Mouse (Mus musculus) neutrophil, adult 5-6 weeks (primary cell): ENCODE results near the gene Tnip1. TPM values are rescaled to one million over a fixed set of nuclear protein-coding genes. Genes with fewer than 3 reads are reported as not detected.

Source experiments
- ATAC-seq: fragments of 151-379, 151-347 bp; 2 replicates; pipeline ENCODE4 v1.8.0; 2017; ENCODE audit warnings: mild to moderate bottlenecking, moderate TSS enrichment; ENCODE audit not compliant: insufficient number of reproducible peaks, poor library complexity, low FRiP score, severe bottlenecking; ENCODE audit errors: extremely low read depth
- total RNA-seq: library from RNA; stranded (forward); fragments of 200-1000 nt; gene quantifications from 2 replicates; pipeline ENCODE4 v1.2.3, GENCODE M21; 2017

The Tnip1 gene
- 54.1 and 58.2 TPM in 2 replicates for total RNA-seq

GRCm38 (mm10) chr11:54962810-54963209, at the start of gene Tnip1:
Gene Tnip1 (minus strand): TSS chr11:54962917.
- ATAC-seq = peak; percentile 50; the same call in 1 of the 2 replicates

GRCm38 (mm10) chr11:55011440-55011839, 48.7 kb upstream of the Tnip1 start:
- ATAC-seq = no peak

- ATAC-seq = no peak
These were observed 45.5 kb upstream of the Tnip1 start for GRCm38 (mm10) chr11:55008230-55008629.

- no peak for ATAC-seq
These were observed 43.0 kb upstream of the Tnip1 start for GRCm38 (mm10) chr11:55005684-55006083.

- ATAC-seq = peak; percentile 54; the same call in 1 of the 2 replicates
These were observed 42.3 kb upstream of the Tnip1 start for GRCm38 (mm10) chr11:55004970-55005502.

- no peak for ATAC-seq
These were observed 36.0 kb upstream of the Tnip1 start for GRCm38 (mm10) chr11:54998708-54999107.

GRCm38 (mm10) chr11:54998284-54998683, 35.6 kb upstream of the Tnip1 start:
- peak; percentile 94 for ATAC-seq

- ATAC-seq = no peak
These were observed 33.5 kb upstream of the Tnip1 start for GRCm38 (mm10) chr11:54996176-54996575.

- ATAC-seq = no peak
These were observed 27.2 kb upstream of the Tnip1 start for GRCm38 (mm10) chr11:54989920-54990319.

GRCm38 (mm10) chr11:54988754-54989349, 26.1 kb upstream of the Tnip1 start:
- no peak for ATAC-seq

- ATAC-seq = peak; percentile 47
These were observed 25.3 kb upstream of the Tnip1 start for GRCm38 (mm10) chr11:54987974-54988373.

- ATAC-seq = no peak
These were observed 22.4 kb upstream of the Tnip1 start for GRCm38 (mm10) chr11:54985086-54985485.

- ATAC-seq = no peak
These were observed 21.9 kb upstream of the Tnip1 start for GRCm38 (mm10) chr11:54984581-54984980.

- no peak; the same call in 1 of the 2 replicates for ATAC-seq
These were observed 21.4 kb upstream of the Tnip1 start for GRCm38 (mm10) chr11:54984085-54984484.

- ATAC-seq = no peak
These were observed 19.8 kb upstream of the Tnip1 start for GRCm38 (mm10) chr11:54982520-54982919.

- ATAC-seq = no peak
These were observed 18.9 kb upstream of the Tnip1 start for GRCm38 (mm10) chr11:54981630-54982029.

GRCm38 (mm10) chr11:54977385-54977937, 14.7 kb upstream of the Tnip1 start:
- ATAC-seq = no peak

GRCm38 (mm10) chr11:54976351-54976750, 13.6 kb upstream of the Tnip1 start:
- ATAC-seq = no peak

GRCm38 (mm10) chr11:54975756-54976155, 13.0 kb upstream of the Tnip1 start:
- no peak for ATAC-seq

GRCm38 (mm10) chr11:54975340-54975739, 12.6 kb upstream of the Tnip1 start:
- ATAC-seq = no peak

- ATAC-seq = no peak
These were observed 11.9 kb upstream of the Tnip1 start for GRCm38 (mm10) chr11:54974639-54975038.
